Mouse (Mus musculus): ENCODE measurements at regions not wholly inside any gene's neighbourhood (a gene's known extent, or its start where the extent isn't known, plus 50 kb on each side); places are given as distances from the start of the nearest gene placed in this dataset.

GRCm38 (mm10) chr1:183808168-183808567, 204.9 kb upstream of the Dusp10 start:
- no peak for TF ChIP-seq CTCF (IDR thresholded peaks at IDR 0.05)
- TF ChIP-seq EP300 (IDR thresholded peaks at IDR 0.05) = no peak

Measured in lung, postnatal 0 days (tissue).